Mouse (Mus musculus) layer of hippocampus, postnatal 10 days (tissue): ENCODE results near the gene Lrrc14b. TPM values are rescaled to one million over a fixed set of nuclear protein-coding genes. Genes with fewer than 3 reads are reported as not detected.

Source experiments
- microRNA-seq, 2 experiments: library from miRNA; unstranded; fragments of <30 nt; microRNA quantifications; one replicate each; pipeline ENCODE4 v1.2.0; 2021
- total RNA-seq, 2 experiments: library from RNA; stranded (reverse); gene quantifications; 2 replicates each; pipeline ENCODE4 v1.2.3; 2021

Gene Lrrc14b
- total RNA-seq, 2 experiments from 2014 or later = not detected

Small RNA genes lying within 50 kb of the gene (microRNA-seq; reads per million reads assigned to microRNA genes)
- gene Mir692-3 = 0 reads per million in 2 experiments

Other genes starting within 250 kb of the Lrrc14b start
- gene Slc9a3, start 242.5 kb downstream of the Lrrc14b start, total RNA-seq = 1 to 10 TPM; 1.2 to 1.9 TPM
- 10 to 100 TPM; 75.1 to 85.6 TPM for gene Exoc3, start 155.3 kb downstream of the Lrrc14b start, total RNA-seq
- 1 to 10 TPM; 1.6 TPM for gene Ahrr, start 71.7 kb downstream of the Lrrc14b start, total RNA-seq
- 10 to 100 TPM; 70.2 to 74.4 TPM for gene Pdcd6, start 46.4 kb downstream of the Lrrc14b start, total RNA-seq
- 100 to 1,000 TPM; 228 to 239 TPM for gene Sdha, start 13.7 kb downstream of the Lrrc14b start, total RNA-seq
- 10 to 100 TPM; 63.9 to 66.1 TPM for gene Ccdc127, start 13.7 kb downstream of the Lrrc14b start, total RNA-seq
- gene Zfp72, start 26.8 kb upstream of the Lrrc14b start, total RNA-seq = 1 to 10 TPM; 4.1 to 5.2 TPM
- 100 to 1,000 TPM; 403 to 422 TPM for gene Ftl1-ps1, start 35.7 kb upstream of the Lrrc14b start, total RNA-seq
- gene Zfp825, start 130.0 kb upstream of the Lrrc14b start, total RNA-seq = 1 to 10 TPM; 4.9 to 8.4 TPM